Mouse (Mus musculus) telencephalon, adult 2 months (tissue): ENCODE measurements around the gene Fhl4.

Source experiments
- DNase-seq: peaks from one replicate; pipeline ENCODE4 v3.0.0-alpha.2; 2011; ENCODE audit warnings: low read depth, low spot score

Fhl4 gene

DNA sequence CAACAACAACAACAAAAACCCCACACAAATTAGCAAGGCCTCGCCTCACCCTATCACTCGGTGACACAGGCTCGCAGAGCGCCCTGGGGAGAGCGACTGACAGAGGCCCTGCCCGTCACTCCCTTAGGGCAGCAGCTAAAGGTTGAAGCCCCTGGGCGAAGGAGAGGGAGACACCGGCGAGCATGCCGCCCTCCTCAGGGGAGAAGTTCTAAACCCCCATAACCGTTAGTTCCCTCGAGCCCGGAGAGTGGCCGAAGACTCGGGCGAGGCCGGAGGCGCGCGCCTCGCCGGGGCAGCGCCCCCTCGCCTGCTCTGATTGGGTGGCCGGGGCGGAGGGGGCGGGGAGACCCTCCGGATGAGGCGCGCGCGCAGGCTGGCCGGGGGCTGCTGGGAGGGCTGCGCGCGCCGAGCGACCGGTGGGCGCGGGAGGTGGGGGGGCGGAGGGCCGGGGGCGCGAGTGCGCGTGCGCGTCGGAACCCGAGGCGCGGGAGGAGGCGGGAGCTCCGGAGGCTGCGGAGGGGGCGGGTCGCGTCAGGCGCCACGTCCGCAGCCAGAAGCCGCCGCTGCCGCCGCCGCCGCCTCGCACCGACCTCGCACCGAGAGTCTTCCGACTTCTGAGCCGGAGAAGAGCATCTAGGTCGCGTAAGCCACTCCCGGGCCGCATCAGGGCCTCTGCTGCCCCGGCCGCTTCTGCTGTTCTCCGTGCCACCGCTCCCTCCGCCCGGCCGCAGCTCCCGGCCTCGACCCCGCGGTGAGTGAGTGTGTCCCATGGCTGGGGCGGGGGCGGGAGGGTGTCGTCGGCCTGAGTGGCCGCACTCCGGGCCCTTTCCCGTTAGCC is at the start of gene Fhl4, which contains the start of gene Tmem263:
Gene Fhl4 (minus strand): TSS at position 249 of the 838 bp plus-strand sequence.
Gene Tmem263 (plus strand): TSS at position 381 of the 838 bp plus-strand sequence.
- DNase-seq = no peak

DNA sequence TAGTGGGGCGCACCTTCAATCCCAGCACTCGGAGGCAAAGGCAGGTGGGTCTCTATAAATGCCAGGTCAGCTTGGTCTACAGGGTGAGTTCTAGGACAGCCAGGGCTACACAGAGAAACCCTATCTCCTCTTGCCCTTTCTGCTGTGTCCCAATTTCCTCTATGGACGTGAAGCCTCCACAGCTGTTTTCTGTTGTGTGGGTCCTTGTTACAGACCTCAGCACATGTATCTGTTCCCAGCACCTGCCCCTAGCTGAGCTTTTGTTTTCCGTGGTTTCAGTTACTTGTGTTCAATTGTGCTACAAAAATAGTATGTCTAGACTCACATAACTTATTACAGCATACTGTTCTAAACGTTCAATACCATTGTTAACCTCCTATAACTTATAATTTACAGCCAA is 46.9 kb upstream of the Fhl4 start:
- no peak for DNase-seq

DNA sequence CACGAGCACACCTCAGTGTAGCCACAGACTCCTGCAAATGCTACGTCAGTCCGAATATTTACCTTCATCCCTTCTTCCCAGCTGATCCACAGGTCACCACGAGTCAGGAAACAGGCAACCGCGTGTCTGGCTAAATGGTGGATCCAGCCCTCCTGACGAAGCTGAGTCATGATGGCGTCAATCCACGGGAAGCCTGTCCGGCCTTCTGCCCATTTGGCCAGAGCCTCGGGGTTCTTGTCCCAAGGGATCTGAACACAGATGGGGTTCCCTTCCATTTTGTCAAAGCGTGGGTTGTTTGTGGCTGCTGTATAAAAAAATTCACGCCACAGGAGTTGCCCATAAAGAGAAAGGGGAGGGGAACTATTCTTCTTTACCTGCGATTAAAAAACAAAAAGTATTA is 44.0 kb upstream of the Fhl4 start:
- no peak for DNase-seq

DNA sequence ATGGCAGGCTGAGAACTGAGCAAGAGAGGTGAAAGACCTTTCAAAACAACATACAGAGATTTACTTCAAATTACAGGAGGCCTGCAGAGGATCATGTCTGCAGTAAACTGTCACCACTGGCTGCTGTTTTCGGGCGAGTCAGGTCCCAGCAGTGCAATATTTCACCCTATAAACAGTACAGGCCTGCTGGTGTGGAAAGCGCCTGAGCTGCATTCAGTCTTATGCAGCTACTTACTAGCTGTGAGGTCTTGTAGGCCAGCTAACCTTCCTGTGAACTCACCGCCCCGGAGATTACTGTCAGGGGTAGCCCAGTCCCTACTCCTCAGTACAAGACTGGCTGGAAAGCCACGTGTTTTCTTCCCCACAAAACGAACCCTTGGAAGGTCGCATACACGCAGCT is 39.2 kb upstream of the Fhl4 start:
- no peak for DNase-seq

DNA sequence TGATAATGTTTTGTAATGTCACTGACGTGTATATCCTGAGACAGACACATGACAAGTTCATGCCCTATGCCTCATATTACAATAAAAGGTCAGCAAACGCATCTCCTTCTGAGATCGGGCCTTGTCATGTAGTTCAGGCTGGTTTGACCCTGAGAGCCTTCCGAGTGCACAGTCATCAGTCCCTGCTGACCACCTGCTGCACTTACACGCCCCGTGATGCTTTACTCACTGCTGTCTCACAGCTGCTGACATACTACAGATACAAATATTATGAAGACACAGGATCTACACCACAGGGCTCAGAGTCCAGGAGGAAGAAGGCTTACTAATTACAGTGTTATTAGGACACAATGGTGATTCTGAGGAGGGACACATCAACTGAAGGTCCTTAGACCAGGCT is 34.3 kb upstream of the Fhl4 start:
- no peak for DNase-seq

DNA sequence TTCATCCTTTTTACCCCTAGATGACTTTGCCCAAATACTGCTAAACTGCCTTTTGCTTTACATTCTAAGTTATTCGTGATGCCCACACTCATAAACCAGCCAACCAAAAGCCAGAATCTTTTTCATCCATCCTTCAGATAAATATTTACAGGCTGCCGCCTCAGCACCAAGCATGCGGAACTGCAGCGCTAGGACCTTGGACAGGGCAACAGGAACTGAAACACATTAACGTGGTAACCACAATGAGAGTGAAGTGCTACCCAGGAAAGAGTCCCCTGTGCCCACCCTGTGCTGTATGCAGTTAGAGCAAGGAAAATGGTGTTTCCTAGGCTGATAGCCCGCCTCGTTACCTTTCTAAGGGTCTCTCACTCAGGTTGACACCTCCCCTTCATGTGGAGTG is 26.2 kb upstream of the Fhl4 start:
- no peak for DNase-seq

DNA sequence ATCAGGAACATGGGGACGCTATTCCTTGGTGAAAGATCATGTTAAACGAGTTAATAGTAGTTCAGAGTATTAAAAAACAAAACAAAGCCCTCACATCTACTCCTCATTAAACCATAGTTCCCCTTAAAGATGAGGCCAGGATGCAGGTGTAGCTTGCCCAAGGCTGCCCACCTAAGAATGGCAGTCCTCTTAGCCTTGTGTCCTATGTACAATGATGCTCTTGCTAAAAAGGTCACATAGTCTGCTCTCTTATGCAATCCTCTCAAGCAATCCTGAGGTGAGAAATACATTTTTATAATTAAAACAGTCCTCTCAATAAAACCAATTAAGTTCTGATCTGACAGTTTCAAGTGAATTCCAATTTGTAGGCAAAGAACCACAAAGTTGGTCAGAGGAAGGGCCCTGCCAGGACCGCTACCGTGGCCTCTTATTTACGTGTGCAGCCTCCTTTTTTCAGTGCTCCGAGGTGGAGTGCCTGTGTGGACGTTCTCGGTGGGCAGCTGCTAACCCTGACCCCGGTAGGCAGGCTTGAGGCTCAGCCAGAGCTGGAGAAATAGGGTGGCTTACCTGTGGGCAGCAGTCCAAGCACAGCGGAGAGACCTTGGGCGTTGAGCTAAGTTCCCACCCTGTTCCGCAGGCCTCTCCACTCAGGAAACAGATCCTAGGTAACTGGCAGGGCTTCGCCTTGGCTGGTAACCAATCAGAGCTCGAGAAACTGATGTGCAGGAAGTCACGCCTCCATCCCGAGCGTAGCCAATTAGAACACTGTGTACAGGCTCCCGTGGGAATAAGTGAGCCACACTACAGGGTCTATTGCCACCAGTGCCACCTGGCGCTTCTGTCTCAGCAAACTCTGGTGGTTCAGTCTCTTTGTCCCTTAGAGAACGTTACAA is 25.3 kb upstream of the Fhl4 start, which contains the start of gene Mterf2:
Gene Mterf2 (minus strand): TSS at position 633 of the 893 bp plus-strand sequence.
- DNase-seq = peak; percentile 99

DNA sequence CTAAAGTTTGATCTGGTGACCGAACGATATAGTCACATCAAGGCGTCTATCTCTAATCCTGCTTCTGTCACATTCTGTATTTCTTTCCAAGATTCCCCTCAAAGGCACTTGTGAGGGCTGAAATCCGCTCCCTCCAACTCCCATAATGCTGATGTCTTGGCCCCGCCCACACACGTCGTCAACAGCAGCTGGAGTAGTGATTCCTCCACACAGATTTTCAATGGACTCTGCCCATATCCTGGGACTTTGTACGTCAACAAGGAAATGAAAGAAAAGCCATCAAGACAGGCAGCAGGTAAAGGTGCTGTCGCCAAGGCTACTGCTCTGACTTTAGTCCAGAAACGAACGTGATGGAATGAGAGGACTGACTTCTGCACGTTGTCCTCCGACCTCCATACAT is 22.9 kb upstream of the Fhl4 start:
- DNase-seq = no peak

DNA sequence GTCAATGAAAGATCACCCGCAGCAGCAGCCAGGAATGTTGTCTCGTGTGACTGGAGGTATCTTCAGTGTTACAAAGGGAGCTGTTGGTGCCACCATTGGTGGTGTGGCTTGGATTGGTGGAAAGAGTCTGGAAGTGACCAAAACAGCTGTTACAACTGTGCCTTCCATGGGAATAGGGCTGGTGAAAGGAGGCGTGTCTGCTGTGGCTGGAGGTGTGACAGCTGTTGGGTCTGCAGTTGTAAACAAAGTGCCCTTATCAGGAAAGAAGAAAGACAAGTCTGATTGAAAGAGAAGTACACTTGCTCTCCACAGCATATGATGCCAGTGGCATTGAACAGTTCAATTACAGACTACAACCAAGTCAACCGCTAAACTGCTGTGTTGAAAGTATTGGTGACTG is 12.1 kb upstream of the Fhl4 start:
- no peak for DNase-seq

DNA sequence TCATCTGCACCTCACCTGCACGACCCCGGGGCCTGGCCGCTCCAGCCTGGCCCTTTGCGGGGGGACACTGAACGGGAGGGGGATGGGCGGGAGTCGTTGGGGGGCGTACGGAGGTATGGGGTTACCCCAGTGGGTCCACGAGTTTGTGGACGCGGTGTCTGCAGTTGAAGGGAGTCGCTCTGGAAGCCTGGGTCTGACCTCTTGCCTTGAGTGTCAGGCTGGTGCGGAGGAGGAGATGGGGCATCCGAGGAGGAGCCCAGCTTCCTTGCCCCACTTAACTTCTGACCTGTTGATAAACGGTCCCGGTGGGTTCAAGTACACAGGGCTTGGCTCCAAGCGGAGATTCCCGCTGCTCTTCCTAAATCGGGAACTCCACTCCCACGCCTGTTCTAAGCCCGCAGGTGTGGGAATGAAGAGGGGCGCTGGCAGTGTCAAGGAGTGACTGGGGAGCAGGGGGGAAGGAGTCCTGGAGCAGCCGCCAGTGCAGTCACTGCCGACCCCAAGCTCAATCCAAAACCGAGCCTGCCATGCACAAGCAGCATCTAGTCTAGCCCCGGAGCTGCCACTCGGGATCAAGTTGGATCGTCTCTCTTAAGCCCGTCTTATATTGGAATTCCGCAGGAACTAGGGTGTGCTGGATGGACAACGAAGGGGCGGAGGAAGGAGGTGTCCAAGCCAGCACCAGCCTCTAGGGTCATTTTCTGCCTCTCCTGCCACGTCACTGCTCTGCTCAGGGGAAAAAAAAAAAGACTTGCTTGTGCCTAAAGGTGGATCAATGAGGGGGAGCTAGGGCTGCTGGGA is 990 bp upstream of the Fhl4 start:
- DNase-seq = no peak

DNA sequence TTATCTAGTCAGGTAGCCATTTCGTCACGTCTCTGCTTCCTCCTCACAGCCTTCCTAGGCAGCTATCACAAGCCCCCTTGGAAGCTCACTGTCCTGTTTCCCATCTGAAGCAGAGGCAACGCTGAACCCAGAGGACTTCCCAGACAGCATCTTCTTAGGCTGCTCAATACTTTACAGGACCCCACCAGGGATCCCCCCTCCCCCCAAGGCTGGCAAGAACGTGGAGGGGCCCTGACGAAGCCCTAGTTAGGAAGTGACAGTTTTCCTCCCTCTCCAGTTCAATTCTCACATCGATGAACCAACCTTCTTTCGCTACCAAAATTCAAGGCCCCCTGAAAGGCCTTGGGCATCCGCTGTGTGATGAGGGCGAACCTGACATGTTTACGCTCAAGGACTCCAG is 454 bp downstream of the Fhl4 start:
- DNase-seq = no peak

DNA sequence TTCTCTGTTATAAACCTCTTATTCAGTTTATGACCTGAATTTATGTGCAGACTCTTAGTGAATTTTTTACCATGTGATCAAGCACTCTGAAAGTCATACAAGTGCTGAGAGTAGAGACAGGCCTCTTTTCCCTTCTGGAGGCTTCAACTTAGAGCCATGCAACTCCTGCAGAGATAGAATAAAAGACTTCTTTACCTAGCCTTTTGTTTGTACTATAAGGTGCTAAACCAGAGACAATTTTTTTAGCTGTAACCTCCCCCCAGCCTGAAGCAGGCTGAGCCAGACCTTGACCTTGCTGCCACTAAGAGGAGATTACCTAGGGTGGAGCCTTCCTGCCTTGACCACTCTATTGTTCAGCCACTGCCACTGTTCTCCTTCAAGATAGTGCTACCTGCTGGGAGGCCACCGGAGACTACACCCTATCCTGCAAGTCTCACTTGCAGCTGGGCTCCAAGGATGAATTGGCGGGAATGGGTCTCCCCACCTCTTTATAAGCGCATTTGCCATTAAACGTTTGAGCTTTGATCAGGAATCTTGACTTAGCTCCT is 30.6 kb downstream of the Fhl4 start:
- DNase-seq = no peak

DNA sequence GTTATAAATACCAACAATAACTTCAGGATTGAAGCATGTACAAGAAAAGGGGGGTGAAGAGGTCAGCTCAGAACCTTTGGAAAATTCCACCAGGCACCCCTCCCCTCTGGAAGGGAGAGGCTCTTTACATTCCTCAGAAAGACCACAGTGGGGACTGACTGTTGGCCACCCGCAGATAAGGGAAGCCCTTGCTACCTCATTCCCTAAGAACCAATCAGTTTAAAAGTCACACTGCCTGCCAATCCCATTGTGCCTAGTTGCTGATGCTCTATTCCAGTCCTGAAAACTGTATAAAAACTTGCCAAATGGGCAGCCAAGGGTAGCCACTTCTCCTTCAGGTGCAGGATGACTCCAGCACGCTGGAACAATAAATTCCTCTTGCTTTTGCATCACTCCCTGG is 47.4 kb downstream of the Fhl4 start:
- DNase-seq = no peak

DNA sequence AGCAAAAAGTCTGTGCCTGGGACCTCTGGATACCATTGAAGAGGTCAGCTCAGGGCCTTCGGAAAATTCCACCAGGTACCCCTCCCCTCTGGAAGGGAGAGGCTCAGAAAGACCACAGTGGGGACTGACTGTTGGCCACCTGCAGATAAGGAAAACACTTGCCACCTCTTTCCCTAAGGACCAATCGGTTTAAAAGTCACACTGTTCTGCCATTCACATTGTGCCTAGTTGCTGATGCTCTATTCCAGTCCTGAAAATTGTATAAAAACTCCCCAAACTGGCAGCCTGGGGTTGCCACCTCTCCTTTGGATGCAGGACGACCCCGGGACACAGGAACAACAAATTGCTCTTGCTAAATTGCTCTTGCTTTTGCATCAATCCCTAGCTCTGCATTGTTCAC is 49.8 kb downstream of the Fhl4 start:
- no peak for DNase-seq

DNA sequence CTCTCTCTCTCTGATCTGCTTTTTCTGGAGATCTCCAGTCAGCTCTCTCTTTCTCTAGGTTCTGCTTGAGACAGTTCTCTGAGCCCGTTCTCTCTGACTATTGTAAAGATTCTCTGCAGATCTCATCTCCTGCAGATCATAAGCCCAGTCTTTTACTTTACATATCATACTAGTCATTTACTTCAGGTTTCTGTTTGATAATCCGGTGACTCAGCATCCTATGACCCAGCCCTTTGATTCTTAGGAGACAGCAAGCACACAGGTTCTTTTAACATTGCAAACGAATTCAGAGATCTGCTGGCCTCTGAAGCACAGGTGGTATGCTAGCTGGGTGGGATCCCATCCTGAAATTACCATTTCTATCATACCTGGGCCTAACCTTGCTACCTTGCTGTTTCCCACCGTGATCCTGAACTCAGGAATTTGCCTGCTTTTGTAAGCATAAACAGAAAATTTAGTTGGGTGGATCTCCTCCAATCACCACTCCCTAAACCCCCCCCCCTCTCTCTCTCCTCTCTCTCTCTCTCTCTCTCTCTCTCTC is 51.6 kb downstream of the Fhl4 start:
- DNase-seq = no peak

DNA sequence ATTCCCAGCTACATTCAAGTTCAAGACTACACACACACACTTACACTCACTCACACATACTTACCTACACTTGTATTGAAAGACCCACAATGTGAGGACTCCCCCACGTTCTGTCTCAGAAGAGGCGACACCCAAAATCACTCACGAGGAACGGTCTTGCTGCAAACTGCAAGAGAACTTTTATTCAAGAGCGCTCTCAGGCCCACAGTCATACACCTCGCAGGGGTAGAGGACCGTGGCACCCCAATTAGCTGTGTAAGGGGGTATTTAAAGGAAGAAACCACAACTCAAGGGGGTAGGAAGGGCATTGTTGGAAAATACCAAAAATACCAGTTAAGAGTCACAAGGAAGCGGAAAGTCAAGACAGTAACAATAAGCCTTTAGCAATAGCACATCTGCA is 54.3 kb downstream of the Fhl4 start:
- no peak for DNase-seq

DNA sequence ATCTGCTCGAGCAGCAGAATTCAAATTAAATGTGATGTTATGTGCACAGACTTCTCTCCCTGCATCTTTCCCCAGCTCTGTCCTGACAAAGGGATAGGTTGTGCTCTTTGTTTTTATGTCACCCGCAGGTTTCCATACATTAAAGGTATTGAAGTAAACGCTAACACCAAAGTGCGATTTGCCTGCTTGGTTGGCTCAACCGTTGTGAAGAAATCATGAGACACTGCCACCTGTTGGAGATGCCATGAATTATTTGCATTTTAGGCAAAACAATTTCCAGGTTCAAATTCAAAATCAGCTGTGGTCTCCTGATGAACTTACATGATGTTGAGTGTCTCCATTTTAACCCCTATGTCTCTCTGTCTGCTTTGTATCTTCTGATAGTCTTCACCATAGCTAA is 55.7 kb downstream of the Fhl4 start:
- peak; percentile 10 for DNase-seq
